Mouse (Mus musculus) midbrain, embryonic 10.5 days (tissue): ENCODE results near the gene Bok. TPM values are rescaled to one million over a fixed set of nuclear protein-coding genes. Genes with fewer than 3 reads are reported as not detected.
A peak's percentile ranks its signal among the peaks of the same experiment; 100 is the strongest.
"Not testable (repeated sequence)": the region's sequence is repeated elsewhere in the genome, so short reads cannot be mapped to it uniquely, and the experiment has no call there.

ENCODE experiments used
- DNase-seq: peaks from one replicate; pipeline ENCODE4 v3.0.0-alpha.2; 2017; ENCODE audit warnings: low spot score
- H3K27ac ChIP-seq: fragments of 300-500 bp; sonication (generic); replicated peaks from 2 replicates; pipeline ENCODE4 v1.5.1; 2016; ENCODE audit warnings: mild to moderate bottlenecking
- H3K27me3 ChIP-seq: fragments of 300-500 bp; sonication (generic); 2 replicates; pipeline ENCODE4 v1.6.1; 2016; ENCODE audit warnings: low read depth, mild to moderate bottlenecking; ENCODE audit not compliant: poor library complexity, severe bottlenecking
- H3K36me3 ChIP-seq: fragments of 300-500 bp; sonication (generic); 2 replicates; pipeline ENCODE4 v1.6.1; 2016; ENCODE audit warnings: mild to moderate bottlenecking, moderate library complexity
- H3K4me1 ChIP-seq: fragments of 300-500 bp; sonication (generic); 2 replicates; pipeline ENCODE4 v1.6.1; 2016
- H3K4me3 ChIP-seq: fragments of 300-500 bp; sonication (generic); 2 replicates; pipeline ENCODE4 v1.5.1; 2016; ENCODE audit warnings: mild to moderate bottlenecking, moderate library complexity
- H3K9me3 ChIP-seq: fragments of 300-500 bp; sonication (generic); replicated peaks from 2 replicates; pipeline ENCODE4 v1.6.1; 2016; ENCODE audit warnings: mild to moderate bottlenecking
- WGBS: fragments of 180-500 bp; shearing (Covaris S2); methylation state at CpG from one replicate; pipeline ENCODE4 v1.1.7; 2016; 5-methylcytosine and 5-hydroxymethylcytosine counted together
- polyA plus RNA-seq: library from polyadenylated mRNA; unstranded; fragments of >200 nt; fragmentation: Nextera tagmentation; extraction: Ambion mirVana; gene quantifications from 2 replicates; pipeline ENCODE4 v1.2.1, GENCODE M21; 2016

Bok gene
- polyA plus RNA-seq = 42.9 and 43.8 TPM in 2 replicates

DNA sequence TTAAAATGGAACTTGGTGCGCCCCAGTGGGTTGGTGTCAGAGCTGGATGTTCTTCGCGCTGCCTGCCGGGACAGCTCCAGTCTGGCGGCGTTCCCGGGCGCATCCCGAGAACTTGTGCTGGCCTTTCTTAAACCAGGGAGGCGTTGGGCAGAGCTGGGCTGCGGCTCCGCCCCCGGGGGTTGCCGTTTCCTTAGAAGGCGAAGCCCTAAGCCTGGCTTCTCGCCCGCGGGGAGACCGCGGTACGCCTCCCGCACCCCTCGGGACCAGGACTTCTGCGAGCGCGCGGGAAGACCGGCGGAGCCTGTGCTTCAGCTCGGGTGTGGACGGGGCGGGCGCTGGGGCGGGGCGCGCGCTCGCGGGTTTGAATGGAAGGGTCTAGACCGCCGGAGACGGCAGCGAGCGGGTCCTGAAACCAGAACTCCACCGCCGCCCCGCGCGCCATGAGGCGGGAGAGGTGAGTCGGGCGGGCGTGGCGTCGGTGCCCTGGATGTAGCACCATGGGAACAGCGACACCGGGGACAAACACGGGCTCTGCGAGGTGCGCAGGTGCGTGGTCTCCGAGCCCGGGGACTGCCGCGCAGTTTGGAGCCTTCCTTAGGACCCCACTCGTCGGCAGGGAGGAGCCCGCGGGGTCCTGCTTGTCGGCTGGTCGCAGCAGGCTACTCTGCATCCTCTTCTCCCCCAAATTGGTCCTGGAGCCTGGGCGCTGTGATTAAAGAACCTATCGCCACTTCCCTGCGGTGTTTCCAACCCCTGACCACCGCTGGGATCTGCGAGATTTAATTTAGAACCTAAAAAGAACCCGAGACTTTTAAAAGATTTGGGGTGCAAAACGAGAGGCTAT is at the start of gene Bok:
TSS of gene Bok (plus strand) at position 260 of the 844 bp plus-strand sequence.
- WGBS = under 1% methylated on average over 78 of the region's 78 CpGs
- H3K27ac ChIP-seq = peak within 1 kb of the TSS; percentile 86
- H3K4me1 ChIP-seq = peaks cover 22% of the 10 kb centered on the region
- peaks cover 9% of the 10 kb centered on the region for H3K36me3 ChIP-seq
- H3K4me3 ChIP-seq = peak within 1 kb of the TSS; percentile 67
- DNase-seq = peak; percentile 72
- H3K9me3 ChIP-seq = peaks cover 5% of the 10 kb centered on the region; the same call in 1 of the 2 replicates
- H3K27me3 ChIP-seq = peaks cover 44% of the 10 kb centered on the region

DNA sequence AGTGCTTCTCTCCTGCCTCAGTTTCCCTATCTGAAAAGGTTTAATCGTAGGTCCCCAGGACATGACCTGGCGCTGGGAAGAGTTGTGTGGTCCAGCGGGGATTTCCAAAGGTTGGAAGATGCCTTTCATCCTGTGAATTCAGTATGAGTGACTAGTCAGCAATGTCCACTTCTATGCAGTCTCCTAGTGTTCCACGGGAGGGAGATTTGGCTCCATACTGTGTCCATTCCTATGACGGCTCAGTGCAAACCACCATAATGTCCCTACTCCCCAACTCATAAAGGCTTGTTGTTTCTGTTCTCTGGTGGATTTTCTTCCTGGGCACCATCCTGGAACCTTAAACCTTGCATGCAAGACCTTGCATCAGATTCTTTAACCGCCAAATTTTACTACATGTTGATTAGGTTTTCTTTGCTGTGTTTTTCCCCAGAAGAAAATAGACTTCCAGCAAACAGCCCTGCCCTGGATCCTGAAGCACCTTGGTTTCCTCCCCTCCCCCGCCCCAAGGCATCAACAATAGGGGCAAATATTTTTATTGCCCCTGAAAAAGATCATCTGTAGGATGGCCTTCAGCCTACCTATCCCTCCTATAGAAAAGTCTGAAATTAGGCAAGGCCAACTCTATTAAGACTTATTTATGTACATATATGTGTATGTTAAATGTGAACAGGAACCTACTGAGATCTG is 49.1 kb upstream of the Bok start:
- 31% methylated on average over 7 of the region's 7 CpGs for WGBS
- H3K27ac ChIP-seq = peak overlapping the region; percentile 93
- DNase-seq = no peak

GRCm38 (mm10) chr1:93641978-93642377 is 43.5 kb upstream of the Bok start:
- Histone ChIP-seq H3K9me3 (0 out of 2 replicates have a peak, but pooled peaks cover 8% of the 10 kb centered on the region), H3K4me3 (no peak overlapping the region), H3K4me1 (no peaks in the 10 kb centered on the region), H3K27me3 (no peaks in the 10 kb centered on the region), H3K36me3 (no peaks in the 10 kb centered on the region), H3K27ac (no peak overlapping the region)
- WGBS = 88% methylated on average over 2 of the region's 2 CpGs
- no peak for DNase-seq

More for the DNA sequence above, 49.1 kb upstream of the Bok start:
- peaks cover 27% of the 10 kb centered on the region for H3K4me1 ChIP-seq
- H3K9me3 ChIP-seq = no peaks in the 10 kb centered on the region
- H3K27me3 ChIP-seq = no peaks in the 10 kb centered on the region
- H3K36me3 ChIP-seq = peaks cover 16% of the 10 kb centered on the region
- H3K4me3 ChIP-seq = peak overlapping the region; percentile 97

- H3K4me1 ChIP-seq = no peaks in the 10 kb centered on the region
- no peak for DNase-seq
- WGBS = 91% methylated on average over 2 of the region's 2 CpGs
- H3K27me3 ChIP-seq = no peaks in the 10 kb centered on the region
- H3K27ac ChIP-seq = no peak overlapping the region
- no peaks in the 10 kb centered on the region for H3K36me3 ChIP-seq
- 0 out of 2 replicates have a peak, but pooled peaks cover 8% of the 10 kb centered on the region for H3K9me3 ChIP-seq
- H3K4me3 ChIP-seq = no peak overlapping the region
Observed at GRCm38 (mm10) chr1:93642692-93643091, 42.8 kb upstream of the Bok start.

GRCm38 (mm10) chr1:93649604-93650172 is 35.8 kb upstream of the Bok start:
- no peak overlapping the region for H3K27ac ChIP-seq
- peaks cover 8% of the 10 kb centered on the region for H3K9me3 ChIP-seq
- no peaks in the 10 kb centered on the region for H3K4me1 ChIP-seq
- H3K36me3 ChIP-seq = no peaks in the 10 kb centered on the region
- H3K4me3 ChIP-seq = no peak overlapping the region
- no peaks in the 10 kb centered on the region for H3K27me3 ChIP-seq
- WGBS = 74% methylated on average over 5 of the region's 5 CpGs
- DNase-seq = no peak

DNA sequence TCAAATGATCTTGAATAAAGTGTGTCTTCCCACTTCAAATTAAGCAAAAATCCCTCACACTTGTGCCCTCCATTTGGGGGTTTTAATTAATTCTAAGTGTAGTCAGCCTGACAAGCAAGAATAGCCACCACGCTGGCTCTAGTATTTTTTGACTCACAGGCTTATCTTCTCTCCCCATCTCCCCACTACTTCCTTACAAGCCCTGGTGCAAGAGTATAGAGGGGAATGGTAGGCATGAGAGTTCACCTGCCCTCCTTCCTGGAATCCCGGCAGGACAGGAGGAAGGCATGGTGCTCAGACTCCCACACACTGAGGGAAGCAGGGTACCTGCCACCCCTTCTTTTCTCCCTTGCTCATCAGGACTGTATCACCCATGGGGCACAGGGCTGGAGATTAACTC is 31.2 kb upstream of the Bok start:
- Histone ChIP-seq H3K4me1 (0 out of 2 replicates have a peak, but pooled peaks cover 2% of the 10 kb centered on the region), H3K36me3 (no peaks in the 10 kb centered on the region), H3K27me3 (no peaks in the 10 kb centered on the region), H3K9me3 (peaks cover 8% of the 10 kb centered on the region), H3K27ac (no peak overlapping the region), H3K4me3 (no peak overlapping the region)
- DNase-seq = no peak
- WGBS = 82% methylated on average over 2 of the region's 2 CpGs

DNA sequence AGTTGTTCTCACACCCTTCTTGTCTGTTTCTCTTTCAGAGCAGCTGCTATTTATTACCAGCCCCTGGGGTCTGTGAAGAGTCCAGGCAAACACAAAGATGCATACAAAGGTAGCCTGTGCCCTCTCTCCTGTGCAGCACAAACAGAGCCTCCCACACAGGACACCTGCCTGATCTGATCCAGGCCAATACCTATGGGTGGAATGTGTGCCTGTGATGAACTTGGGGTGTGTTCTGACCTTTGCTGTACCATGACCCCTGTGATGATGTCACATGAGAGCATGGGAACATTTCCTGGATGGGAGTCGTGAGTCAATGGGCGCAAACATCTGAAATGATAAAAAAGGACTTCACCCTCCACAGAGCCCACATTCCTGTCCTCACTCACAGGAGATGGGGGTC is 30.7 kb upstream of the Bok start:
- WGBS = 90% methylated on average over 2 of the region's 2 CpGs
- 0 out of 2 replicates have a peak, but pooled peaks cover 2% of the 10 kb centered on the region for H3K4me1 ChIP-seq
- H3K4me3 ChIP-seq = no peak overlapping the region
- H3K27ac ChIP-seq = no peak overlapping the region
- H3K36me3 ChIP-seq = no peaks in the 10 kb centered on the region
- no peak for DNase-seq
- peaks cover 8% of the 10 kb centered on the region for H3K9me3 ChIP-seq
- no peaks in the 10 kb centered on the region for H3K27me3 ChIP-seq

- no peaks in the 10 kb centered on the region for H3K36me3 ChIP-seq
- 79% methylated on average over 7 of the region's 7 CpGs for WGBS
- H3K27ac ChIP-seq = no peak overlapping the region
- no peak for DNase-seq
- peaks cover 7% of the 10 kb centered on the region for H3K9me3 ChIP-seq
- 0 out of 2 replicates have a peak, but pooled peaks cover 2% of the 10 kb centered on the region for H3K4me1 ChIP-seq
- H3K27me3 ChIP-seq = no peaks in the 10 kb centered on the region
- no peak overlapping the region for H3K4me3 ChIP-seq
Observed at GRCm38 (mm10) chr1:93656325-93657024, 29.0 kb upstream of the Bok start.

DNA sequence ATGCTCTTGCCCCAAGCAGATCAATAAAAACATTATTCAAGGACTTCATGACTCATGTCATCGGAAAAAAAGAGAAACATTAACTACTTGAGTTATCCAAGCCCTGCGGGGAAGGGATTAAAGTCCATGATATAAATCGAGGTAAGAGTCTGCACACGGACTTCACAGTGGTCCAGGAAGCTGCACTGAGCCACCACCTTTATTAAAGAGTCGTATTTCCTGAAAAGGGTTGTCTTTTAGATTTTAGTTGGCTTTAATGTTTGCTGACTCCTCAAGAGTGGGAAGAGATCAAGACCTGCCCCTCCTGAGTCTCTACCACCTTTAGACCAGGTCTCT is 28.5 kb upstream of the Bok start:
- Histone ChIP-seq H3K4me3 (no peak overlapping the region), H3K4me1 (0 out of 2 replicates have a peak, but pooled peaks cover 2% of the 10 kb centered on the region), H3K27me3 (no peaks in the 10 kb centered on the region), H3K27ac (no peak overlapping the region), H3K9me3 (peaks cover 2% of the 10 kb centered on the region; the same call in 1 of the 2 replicates), H3K36me3 (no peaks in the 10 kb centered on the region)
- DNase-seq = no peak
- 83% methylated on average over 5 of the region's 5 CpGs for WGBS

DNA sequence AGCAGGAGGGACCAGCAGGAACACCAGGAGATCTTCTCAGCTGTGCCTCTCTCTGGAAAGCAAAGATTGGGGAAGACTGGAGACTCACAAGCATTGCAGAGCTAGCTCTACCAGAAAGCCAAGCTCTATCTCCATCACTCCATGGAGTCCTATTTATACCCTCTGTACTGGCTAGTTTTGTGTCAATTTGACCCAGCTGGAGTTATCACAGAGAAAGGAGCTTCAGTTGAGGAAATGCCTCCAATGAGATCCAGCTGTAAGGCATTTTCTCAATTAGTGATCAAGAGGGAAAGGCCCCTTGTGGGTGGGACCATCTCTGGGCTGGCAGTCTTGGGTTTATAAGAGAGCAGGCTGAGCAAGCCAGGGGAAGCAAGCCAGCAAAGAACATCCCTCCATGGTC is 26.9 kb upstream of the Bok start, which contains the start of gene Stk25:
TSS of gene Stk25 (minus strand) at position 101 of the 400 bp plus-strand sequence.
- not testable (repeated sequence) for H3K27me3 ChIP-seq, H3K9me3 ChIP-seq, H3K4me3 ChIP-seq, H3K36me3 ChIP-seq, DNase-seq, H3K27ac ChIP-seq, H3K4me1 ChIP-seq

GRCm38 (mm10) chr1:93667760-93668400 is 17.6 kb upstream of the Bok start:
- H3K4me1 ChIP-seq = peaks cover 25% of the 10 kb centered on the region
- 0 out of 2 replicates have a peak overlapping the region, but pooled peaks have one; percentile 4 for H3K4me3 ChIP-seq
- 31% methylated on average over 13 of the region's 13 CpGs for WGBS
- no peak overlapping the region for H3K27ac ChIP-seq
- no peak for DNase-seq
- peaks cover 5% of the 10 kb centered on the region for H3K27me3 ChIP-seq
- no peaks in the 10 kb centered on the region for H3K36me3 ChIP-seq
- no peaks in the 10 kb centered on the region for H3K9me3 ChIP-seq
